Mouse (Mus musculus) MEL (cell line): ENCODE data around the gene Thsd4. TPM values are rescaled to one million over a fixed set of nuclear protein-coding genes. Genes with fewer than 3 reads are reported as not detected.

Experiments
- DNase-seq: peaks from one replicate; pipeline ENCODE4 v3.0.0; 2011; ENCODE audit warnings: low read depth, low spot score
- H3K27ac ChIP-seq: 2 replicates; pipeline ENCODE4 v1.5.1; 2012; ENCODE audit warnings: low read depth, mild to moderate bottlenecking, control low read depth, low read length, moderate library complexity; ENCODE audit not compliant: control insufficient read depth
- H3K27me3 ChIP-seq, 2 experiments: fragments of 150-350 bp in 1 of 2; sonication (generic) in 1 of 2; 2 replicates each; pipeline ENCODE4 v1.6.1; 2012; ENCODE audit warnings: low read length in 2 of 2, mild to moderate bottlenecking in 2 of 2, improper control_type of control experiment in 1 of 2, moderate library complexity in 1 of 2; ENCODE audit not compliant: insufficient read depth in 2 of 2, control insufficient read depth in 1 of 2
- H3K36me3 ChIP-seq, 2 experiments: 2 replicates each; pipeline ENCODE4 v1.6.1; 2012 to 2014; ENCODE audit warnings: low read length in 2 of 2, improper control_type of control experiment in 1 of 2, inconsistent platforms in 1 of 2, mild to moderate bottlenecking in 1 of 2; ENCODE audit not compliant: insufficient read depth in 2 of 2, control insufficient read depth in 1 of 2
- H3K4me1 ChIP-seq, 2 experiments: fragments of 150-350 bp in 1 of 2; sonication (generic) in 1 of 2; 2 replicates each; pipeline ENCODE4 v1.6.1; 2012; ENCODE audit warnings: low read length in 2 of 2, improper control_type of control experiment in 1 of 2, mild to moderate bottlenecking in 1 of 2; ENCODE audit not compliant: insufficient read depth in 2 of 2, control insufficient read depth in 1 of 2
- H3K4me3 ChIP-seq, 2 experiments: fragments of 150-350 bp in 1 of 2; sonication (generic) in 1 of 2; 2 replicates each; pipeline ENCODE4 v1.5.1; 2012; ENCODE audit warnings: low read depth in 2 of 2, low read length in 2 of 2, mild to moderate bottlenecking in 2 of 2, moderate library complexity in 2 of 2, control low read depth in 1 of 2, improper control_type of control experiment in 1 of 2; ENCODE audit not compliant: control insufficient read depth in 1 of 2, insufficient read depth in 1 of 2
- H3K79me2 ChIP-seq: 2 replicates; pipeline ENCODE4 v1.6.1; 2012; ENCODE audit warnings: mild to moderate bottlenecking, low read length, moderate library complexity; ENCODE audit not compliant: control insufficient read depth, poor library complexity, insufficient read depth
- H3K9ac ChIP-seq: 2 replicates; pipeline ENCODE4 v1.6.1; 2012; ENCODE audit warnings: low read depth, mild to moderate bottlenecking, control low read depth, low read length, moderate library complexity; ENCODE audit not compliant: control insufficient read depth, poor library complexity, severe bottlenecking
- H3K9me3 ChIP-seq: fragments of 150-350 bp; sonication (generic); replicated peaks from 2 replicates; pipeline ENCODE4 v1.6.1; 2012; ENCODE audit warnings: mild to moderate bottlenecking, low read length, improper control_type of control experiment, moderate library complexity; ENCODE audit not compliant: insufficient read depth
- BHLHE40 ChIP-seq: IDR thresholded peaks from 2 replicates; pipeline ENCODE4 v1.6.1; 2012; ENCODE audit warnings: low read depth, mild to moderate bottlenecking, inconsistent platforms, low read length, improper control_type of control experiment, borderline replicate concordance
- CHD1 ChIP-seq: IDR thresholded peaks from 2 replicates; pipeline ENCODE4 v1.6.1; 2012; ENCODE audit warnings: low read depth, mild to moderate bottlenecking, inconsistent platforms, low read length, improper control_type of control experiment
- E2F4 ChIP-seq: IDR thresholded peaks from 2 replicates; pipeline ENCODE4 v1.6.1; 2011; ENCODE audit warnings: low read depth, low read length, improper control_type of control experiment, borderline replicate concordance
- MAFK ChIP-seq: IDR thresholded peaks from 2 replicates; pipeline ENCODE4 v1.6.1; 2011; ENCODE audit warnings: low read depth, mild to moderate bottlenecking, low read length, improper control_type of control experiment, borderline replicate concordance
- MEF2A ChIP-seq: IDR thresholded peaks from 2 replicates; pipeline ENCODE4 v1.6.1; 2014; ENCODE audit warnings: low read depth, mild to moderate bottlenecking, inconsistent platforms, low read length, improper control_type of control experiment; ENCODE audit not compliant: poor library complexity, insufficient replicate concordance, severe bottlenecking; ENCODE audit errors: extremely low read depth
- MYC ChIP-seq: IDR thresholded peaks from 2 replicates; pipeline ENCODE4 v1.6.1; 2011; ENCODE audit warnings: low read depth, mild to moderate bottlenecking, low read length, improper control_type of control experiment, moderate library complexity
- NRF1 ChIP-seq: IDR thresholded peaks from 2 replicates; pipeline ENCODE4 v1.6.1; 2014; ENCODE audit warnings: low read depth, mild to moderate bottlenecking, inconsistent platforms, low read length, improper control_type of control experiment, moderate library complexity; ENCODE audit not compliant: poor library complexity, insufficient read depth, severe bottlenecking
- POLR2A ChIP-seq, 2 experiments: IDR thresholded peaks; 2 replicates each; pipeline ENCODE4 v1.6.1; 2011 to 2012; ENCODE audit warnings: low read length in 2 of 2, mild to moderate bottlenecking in 2 of 2, control low read depth in 1 of 2, improper control_type of control experiment in 1 of 2, low read depth in 1 of 2, moderate library complexity in 1 of 2; ENCODE audit not compliant: control insufficient read depth in 1 of 2, insufficient read depth in 1 of 2, poor library complexity in 1 of 2
- SIN3A ChIP-seq: IDR thresholded peaks from 2 replicates; pipeline ENCODE4 v1.6.1; 2012; ENCODE audit warnings: low read length, improper control_type of control experiment, inconsistent platforms
- SMC3 ChIP-seq: IDR thresholded peaks from 2 replicates; pipeline ENCODE4 v1.6.1; 2011; ENCODE audit warnings: low read depth, low read length, improper control_type of control experiment
- TBP ChIP-seq: IDR thresholded peaks from 2 replicates; pipeline ENCODE4 v1.8.0; 2011; ENCODE audit warnings: low read depth, low read length, improper control_type of control experiment
- UBTF ChIP-seq: IDR thresholded peaks from 2 replicates; pipeline ENCODE4 v1.6.1; 2012; ENCODE audit warnings: low read depth, mild to moderate bottlenecking, inconsistent platforms, low read length, improper control_type of control experiment, moderate library complexity, borderline replicate concordance; ENCODE audit not compliant: insufficient read depth
- USF1 ChIP-seq: IDR thresholded peaks from 2 replicates; pipeline ENCODE4 v1.6.1; 2014; ENCODE audit warnings: low read depth, mild to moderate bottlenecking, inconsistent platforms, low read length, improper control_type of control experiment, moderate library complexity
- USF2 ChIP-seq, 2 experiments: IDR thresholded peaks; 2 replicates each; pipeline ENCODE4 v1.6.1; 2011 to 2012; ENCODE audit warnings: improper control_type of control experiment in 2 of 2, low read length in 2 of 2, borderline replicate concordance in 1 of 2, inconsistent platforms in 1 of 2, low read depth in 1 of 2, mild to moderate bottlenecking in 1 of 2; ENCODE audit not compliant: insufficient read depth in 1 of 2
- ZC3H11A ChIP-seq: IDR thresholded peaks from 2 replicates; pipeline ENCODE4 v1.6.1; 2012; ENCODE audit warnings: low read depth, mild to moderate bottlenecking, inconsistent platforms, low read length, improper control_type of control experiment
- ZKSCAN1 ChIP-seq: IDR thresholded peaks from 2 replicates; pipeline ENCODE4 v1.6.1; 2012; ENCODE audit warnings: low read depth, mild to moderate bottlenecking, inconsistent platforms, low read length, improper control_type of control experiment, moderate library complexity
- ZNF384 ChIP-seq: IDR thresholded peaks from 2 replicates; pipeline ENCODE4 v1.6.1; 2012; ENCODE audit warnings: low read depth, mild to moderate bottlenecking, inconsistent platforms, low read length, improper control_type of control experiment
- polyA plus RNA-seq, 2 experiments: library from polyadenylated mRNA; stranded (reverse) in 1 of 2; unstranded in 1 of 2; fragments of >175 nt in 1 of 2; fragments of >200 nt in 1 of 2; gene quantifications; 2 replicates each; pipeline versions ENCODE4 v1.2.1 to v1.2.4; 2012; ENCODE audit warnings: low replicate concordance in 2 of 2, low read depth in 1 of 2; ENCODE audit not compliant: insufficient read length in 2 of 2, insufficient read depth in 1 of 2, missing spikeins in 1 of 2
- total RNA-seq: library from RNA; depleted of rRNA; stranded (reverse); fragments of 300-350 nt; gene quantifications from 2 replicates; pipeline ENCODE4 v1.2.3, GENCODE M21; 2012

Gene Thsd4
- total and polyA plus RNA-seq, 3 experiments, result 0.08 TPM; not detected in 1

- Histone ChIP-seq H3K9ac (no peak overlapping the region), H3K27ac (no peak overlapping the region), H3K4me3 (no peak overlapping the region), H3K36me3 (no peaks in the 10 kb centered on the region), H3K9me3 (no peaks in the 10 kb centered on the region), H3K79me2 (no peaks in the 10 kb centered on the region), H3K27me3 (no peaks in the 10 kb centered on the region), H3K4me1 (no peaks in the 10 kb centered on the region)
- DNase-seq, result no peak
- TF ChIP-seq ZC3H11A (no peak), MYC (no peak), TBP (no peak), ZNF384 (no peak), USF1 (no peak), MEF2A (no peak), E2F4 (no peak), UBTF (no peak), BHLHE40 (no peak)
Measured at GRCm38 (mm10) chr9:60139446-60139845, 382.4 kb downstream of the Thsd4 start.

- TF ChIP-seq MYC (no peak), ZKSCAN1 (no peak), NRF1 (no peak), E2F4 (no peak), USF2 (IDR thresholded peaks at IDR 0.05; ENCODE audit: borderline replicate concordance in 1 of 2, insufficient read depth in 1 of 2, low read depth in 1 of 2, low read length in 2 of 2) (no peak), MAFK (no peak), CHD1 (no peak), SMC3 (no peak), SIN3A (no peak), POLR2A (IDR thresholded peaks at IDR 0.05; ENCODE audit: control insufficient read depth in 1 of 2, insufficient read depth in 1 of 2, low read depth in 1 of 2, low read length in 2 of 2, poor library complexity in 1 of 2) (no peak)
- H3K9me3 ChIP-seq, result no peaks in the 10 kb centered on the region
- no peak overlapping the region for H3K4me3 ChIP-seq
- H3K79me2 ChIP-seq, result no peaks in the 10 kb centered on the region
- no peak for DNase-seq
- H3K27ac ChIP-seq, result no peak overlapping the region
- H3K9ac ChIP-seq, result no peak overlapping the region
- H3K36me3 ChIP-seq, result no peaks in the 10 kb centered on the region
- no peaks in the 10 kb centered on the region for H3K4me1 ChIP-seq
- peaks cover 0 to 2% of the 10 kb centered on the region in 2 experiments; a peak in 3 of 4 replicates for H3K27me3 ChIP-seq
Measured at GRCm38 (mm10) chr9:60129235-60129991, 392.4 kb downstream of the Thsd4 start.
